Mouse (Mus musculus) common myeloid progenitor, adult 5-6 weeks (primary cell): ENCODE measurements at regions not wholly inside any gene's neighbourhood (a gene's known extent, or its start where the extent isn't known, plus 50 kb on each side); places are given as distances from the start of the nearest gene placed in this dataset.

Experiments
- ATAC-seq: replicated peaks from 2 replicates; pipeline ENCODE4 v1.8.0; 2016; ENCODE audit warnings: low read depth, mild to moderate bottlenecking, moderate TSS enrichment, inconsistent platforms; ENCODE audit not compliant: poor library complexity, severe bottlenecking

- ATAC-seq, result no peak
These were observed 113.4 kb upstream of the Nsun2 start for GRCm38 (mm10) chr13:69420166-69420565.

GRCm38 (mm10) chr13:69421966-69422365, 111.6 kb upstream of the Nsun2 start:
- ATAC-seq, result no peak

- ATAC-seq, result no peak
These were observed 107.4 kb upstream of the Nsun2 start for GRCm38 (mm10) chr13:69426117-69426516.

- no peak for ATAC-seq
These were observed 104.0 kb upstream of the Nsun2 start for GRCm38 (mm10) chr13:69429596-69429995.

- no peak for ATAC-seq
These were observed 99.9 kb upstream of the Nsun2 start for GRCm38 (mm10) chr13:69433461-69434323.

- ATAC-seq, result peak; percentile 29; the same call in 1 of the 2 replicates
These were observed 94.1 kb upstream of the Nsun2 start for GRCm38 (mm10) chr13:69439486-69439885.

GRCm38 (mm10) chr13:69441798-69442197, 91.7 kb upstream of the Nsun2 start:
- no peak for ATAC-seq

- no peak for ATAC-seq
These were observed 87.9 kb upstream of the Nsun2 start for GRCm38 (mm10) chr13:69445611-69446010.
